8 mouse cellular contexts compared by ENCODE assay signal in the genomic region with DNA sequence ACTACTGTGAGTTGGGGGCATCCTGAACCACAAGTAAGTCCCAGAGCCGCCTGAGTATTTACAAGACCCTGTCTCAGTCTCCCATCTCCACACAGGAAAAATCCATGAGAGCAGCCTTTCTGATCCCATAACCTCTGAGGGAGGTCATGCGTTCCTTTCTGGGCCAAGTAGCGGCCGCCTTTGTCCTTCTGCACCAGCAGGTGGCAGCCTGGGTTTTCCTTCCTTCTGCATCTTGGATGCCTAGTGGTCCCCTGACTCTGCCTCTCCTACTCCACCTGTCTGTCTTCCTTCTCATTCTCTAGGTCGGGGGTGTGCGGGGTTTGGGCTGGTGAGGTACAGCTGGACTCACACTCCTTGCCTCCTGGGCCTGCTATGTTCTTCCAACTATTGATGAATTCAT. TPM values are rescaled to one million over a fixed set of nuclear protein-coding genes. Genes with fewer than 3 reads are reported as not detected.
DNase-seq lines count a peak whose midpoint lies in the region; ATAC-seq and TF ChIP-seq lines count a peak whose summit lies in the region.

No protein-coding gene starts in this region.

- no peak for TF ChIP-seq POLR2A in thymus, adult 2 months (IDR thresholded peaks at IDR 0.05; ENCODE audit: control insufficient read depth, extremely low read depth, insufficient read depth, low read length, poor library complexity)

- no peak for DNase-seq in kidney, postnatal 0 days (ENCODE audit: low spot score)
- DNase-seq in thymus, adult 2 months: peak; percentile 32
- DNase-seq in thymus, adult 18-20 months: no peak
- DNase-seq in embryo, embryonic 11 days: peak; percentile 33
- peak; percentile 67 for DNase-seq in thymus, postnatal 4 days
- no peak for DNase-seq in left cerebral cortex, adult 18-20 months (ENCODE audit: low spot score in 2 of 2)
- no peak for DNase-seq in adrenal gland, postnatal 14 days

- H3K27me3 ChIP-seq in kidney, postnatal 0 days (ENCODE audit: insufficient read depth, low read length): no peaks in the 10 kb centered on the region
- no peaks in the 10 kb centered on the region for H3K27me3 ChIP-seq in kidney, embryonic 14.5 days (ENCODE audit: control insufficient read depth, insufficient read depth, low read length)
- H3K27me3 ChIP-seq in thymus, adult 2 months (ENCODE audit: control insufficient read depth, insufficient read depth, low read length): no peaks in the 10 kb centered on the region

- H3K4me3 ChIP-seq in kidney, postnatal 0 days (replicated peaks; ENCODE audit: low read depth, low read length): no peak overlapping the region
- H3K4me3 ChIP-seq in kidney, embryonic 14.5 days (ENCODE audit: low read length): no peak overlapping the region
- H3K4me3 ChIP-seq in thymus, adult 2 months (ENCODE audit: control insufficient read depth, insufficient read depth, low read length): no peak overlapping the region

- no peak overlapping the region for H3K27ac ChIP-seq in kidney, postnatal 0 days
- H3K27ac ChIP-seq in kidney, embryonic 14.5 days (ENCODE audit: low read depth, low read length): no peak overlapping the region
- H3K27ac ChIP-seq in thymus, adult 2 months (ENCODE audit: control insufficient read depth, insufficient read depth, low read length): no peak overlapping the region

- no peak overlapping the region for H3K4me2 ChIP-seq in kidney, postnatal 0 days (ENCODE audit: low read length)
- no peak overlapping the region for H3K4me2 ChIP-seq in kidney, embryonic 14.5 days (replicated peaks; ENCODE audit: low read depth, low read length)

- TF ChIP-seq CTCF in kidney, postnatal 0 days (IDR thresholded peaks at IDR 0.05; ENCODE audit: low read depth): peak; percentile 66
- peak; percentile 46; the same call in 1 of the 2 replicates for TF ChIP-seq CTCF in thymus, adult 2 months (IDR thresholded peaks at IDR 0.05; ENCODE audit: borderline replicate concordance, control insufficient read depth, extremely low read depth, insufficient read depth, low read length, poor library complexity)

- H3K9me3 ChIP-seq in kidney, postnatal 0 days (replicated peaks; ENCODE audit: low read length): no peaks in the 10 kb centered on the region
- H3K9me3 ChIP-seq in kidney, embryonic 14.5 days (ENCODE audit: control insufficient read depth, low read length): no peaks in the 10 kb centered on the region

- no peaks in the 10 kb centered on the region for H3K36me3 ChIP-seq in kidney, postnatal 0 days (ENCODE audit: insufficient read depth, low read length)
- H3K36me3 ChIP-seq in kidney, embryonic 14.5 days (ENCODE audit: control insufficient read depth, insufficient read depth, low read length): peaks cover 39% of the 10 kb centered on the region
- peaks cover 9% of the 10 kb centered on the region; the same call in 1 of the 2 replicates for H3K36me3 ChIP-seq in thymus, adult 2 months (ENCODE audit: control insufficient read depth, insufficient read depth, low read length)

- 72% methylated on average over 6 of the region's 6 CpGs for WGBS in kidney, postnatal 0 days
- whole genome bisulfite sequencing in kidney, embryonic 14.5 days: 78% methylated on average over 6 of the region's 6 CpGs
- 88% methylated on average over 6 of the region's 6 CpGs for WGBS in thymus, adult 2 months

- ATAC-seq in kidney, postnatal 0 days (replicated peaks; ENCODE audit: low FRiP score, low read depth): 0 out of 2 replicates have a peak, but pooled peaks have one; percentile 30
- ATAC-seq in kidney, embryonic 14.5 days (ENCODE audit: low FRiP score, low TSS enrichment): no peak

- H3K9ac ChIP-seq in kidney, postnatal 0 days (ENCODE audit: low read depth, low read length): no peak overlapping the region
- no peak overlapping the region for H3K9ac ChIP-seq in kidney, embryonic 14.5 days (ENCODE audit: low read depth, low read length)

- 0 out of 2 replicates have a peak, but pooled peaks cover 3% of the 10 kb centered on the region for H3K4me1 ChIP-seq in kidney, postnatal 0 days (replicated peaks; ENCODE audit: insufficient read depth, low read length)
- H3K4me1 ChIP-seq in kidney, embryonic 14.5 days (ENCODE audit: control insufficient read depth, insufficient read depth, low read length): no peaks in the 10 kb centered on the region
- H3K4me1 ChIP-seq in thymus, adult 2 months (replicated peaks; ENCODE audit: control insufficient read depth, insufficient read depth, low read length): peaks cover 18% of the 10 kb centered on the region

RNA-seq across cellular contexts. Expression of gene Chaf1b, which starts 19.3 kb away (rescaled TPM):
- polyA plus RNA-seq in kidney, postnatal 0 days (2015; fragmentation: Nextera tagmentation; extraction: Ambion mirVana): 43.8 and 49.2 TPM in 2 replicates
- 91.6 and 91.7 TPM in 2 replicates for polyA plus RNA-seq in kidney, embryonic 14.5 days (2014; fragmentation: Nextera tagmentation; extraction: Ambion mirVana)
- 28.8 and 34.3 TPM in 2 replicates for polyA plus RNA-seq in thymus, adult 2 months (2012; rRNA removed)
- under 1 TPM; 0.37 to 0.63 TPM for total RNA-seq in left cerebral cortex, adult 18-20 months (2021)
- total RNA-seq in adrenal gland, postnatal 14 days (2021): 9.3 and 11.1 TPM in 2 replicates

Comparison
In these comparisons a context has a peak if more than half of its experiments do, and no peak if none do; other contexts are left out.
1. DNase-seq: peak in thymus, adult 2 months (single experiment), embryo, embryonic 11 days (single experiment) and thymus, postnatal 4 days (single experiment); none in kidney, postnatal 0 days (single experiment), thymus, adult 18-20 months (0 of 2), left cerebral cortex, adult 18-20 months (0 of 2) and adrenal gland, postnatal 14 days (single experiment).